Mouse (Mus musculus): ENCODE measurements around the gene Spryd4. TPM values are rescaled to one million over a fixed set of nuclear protein-coding genes. Genes with fewer than 3 reads are reported as not detected.

Gene Spryd4
- polyA plus RNA-seq, 1 experiment = 0.73 TPM

DNA sequence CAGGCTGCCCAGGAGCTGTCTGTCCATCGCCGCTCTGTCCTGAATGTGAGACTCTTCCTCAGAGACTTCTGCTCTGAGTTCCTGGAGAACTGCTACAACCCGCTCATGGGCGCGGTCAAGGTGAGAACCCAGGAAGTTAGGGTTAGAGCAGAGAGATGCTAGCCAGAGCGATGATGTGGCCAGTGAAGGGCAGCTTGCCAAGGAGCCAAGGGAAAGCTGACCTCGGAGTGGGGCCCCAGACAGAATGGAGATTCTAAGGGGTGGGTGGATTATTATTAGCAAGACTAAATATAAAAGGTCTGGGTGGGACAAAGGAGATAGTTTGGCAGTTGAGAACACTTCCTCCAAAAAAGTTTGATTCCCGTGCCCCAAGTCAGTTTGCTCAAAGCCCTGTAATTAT lies 31.6 kb upstream of the Spryd4 start:
- Histone ChIP-seq H3K4me3 (replicated peaks) (no peak overlapping the region), H3K4me1 (peaks cover 30% of the 10 kb centered on the region), H3K9me3 (no peaks in the 10 kb centered on the region), H3K36me3 (replicated peaks; ENCODE audit: low read length) (peaks cover 78% of the 10 kb centered on the region), H3K27me3 (replicated peaks) (no peaks in the 10 kb centered on the region)
- TF ChIP-seq GATA1 (IDR thresholded peaks at IDR 0.05; ENCODE audit: borderline replicate concordance, low read length) (no peak), FLI1 (IDR thresholded peaks at IDR 0.05; ENCODE audit: low read length) (no peak)

GRCm38 (mm10) chr10:128240131-128240530 lies 28.5 kb upstream of the Spryd4 start:
- Histone ChIP-seq H3K36me3 (replicated peaks; ENCODE audit: low read length) (peaks cover 50% of the 10 kb centered on the region), H3K4me3 (replicated peaks) (no peak overlapping the region), H3K9me3 (no peaks in the 10 kb centered on the region), H3K27me3 (replicated peaks) (no peaks in the 10 kb centered on the region), H3K4me1 (peaks cover 35% of the 10 kb centered on the region)
- TF ChIP-seq FLI1 (IDR thresholded peaks at IDR 0.05; ENCODE audit: low read length) = no peak

GRCm38 (mm10) chr10:128239140-128239539 lies 27.5 kb upstream of the Spryd4 start:
- Histone ChIP-seq H3K36me3 (replicated peaks; ENCODE audit: low read length) (peaks cover 42% of the 10 kb centered on the region), H3K4me1 (peaks cover 40% of the 10 kb centered on the region), H3K27me3 (replicated peaks) (no peaks in the 10 kb centered on the region), H3K4me3 (replicated peaks) (no peak overlapping the region), H3K9me3 (no peaks in the 10 kb centered on the region)
- TF ChIP-seq GATA1 (IDR thresholded peaks at IDR 0.05; ENCODE audit: borderline replicate concordance, low read length) (no peak), FLI1 (IDR thresholded peaks at IDR 0.05; ENCODE audit: low read length) (no peak)

- TF ChIP-seq FLI1 (IDR thresholded peaks at IDR 0.05; ENCODE audit: low read length) (no peak), GATA1 (IDR thresholded peaks at IDR 0.05; ENCODE audit: borderline replicate concordance, low read length) (no peak)
- Histone ChIP-seq H3K9me3 (no peaks in the 10 kb centered on the region), H3K4me3 (replicated peaks) (no peak overlapping the region), H3K4me1 (peaks cover 44% of the 10 kb centered on the region), H3K36me3 (replicated peaks; ENCODE audit: low read length) (peaks cover 32% of the 10 kb centered on the region), H3K27me3 (replicated peaks) (no peaks in the 10 kb centered on the region)
Observed at GRCm38 (mm10) chr10:128237807-128238480, 26.3 kb upstream of the Spryd4 start.

DNA sequence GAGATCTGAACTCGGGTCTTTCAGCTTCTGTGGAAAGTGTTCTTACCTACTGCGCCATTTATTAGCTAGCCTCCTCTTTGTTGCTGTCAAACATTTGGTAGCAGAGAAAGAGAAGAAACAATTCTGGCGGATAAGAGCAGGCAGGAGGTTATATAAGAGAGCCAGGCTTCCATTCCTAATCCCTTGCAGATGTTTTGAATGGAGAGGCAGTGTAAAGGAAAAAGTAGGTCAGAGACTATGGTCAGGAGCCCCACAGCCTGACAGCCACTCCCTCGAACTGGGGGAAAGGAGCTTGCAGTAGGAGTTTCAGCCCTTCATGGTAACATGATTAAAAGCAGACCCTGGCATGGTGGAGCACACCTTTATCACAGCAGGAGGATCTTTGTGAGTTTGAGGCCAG lies 24.7 kb upstream of the Spryd4 start:
- Histone ChIP-seq H3K36me3 (replicated peaks; ENCODE audit: low read length) (peaks cover 19% of the 10 kb centered on the region), H3K9me3 (no peaks in the 10 kb centered on the region), H3K4me3 (replicated peaks) (no peak overlapping the region), H3K27me3 (replicated peaks) (no peaks in the 10 kb centered on the region), H3K4me1 (peaks cover 48% of the 10 kb centered on the region)
- no peak for TF ChIP-seq FLI1 (IDR thresholded peaks at IDR 0.05; ENCODE audit: low read length)
- TF ChIP-seq GATA1 (IDR thresholded peaks at IDR 0.05; ENCODE audit: borderline replicate concordance, low read length) = no peak

DNA sequence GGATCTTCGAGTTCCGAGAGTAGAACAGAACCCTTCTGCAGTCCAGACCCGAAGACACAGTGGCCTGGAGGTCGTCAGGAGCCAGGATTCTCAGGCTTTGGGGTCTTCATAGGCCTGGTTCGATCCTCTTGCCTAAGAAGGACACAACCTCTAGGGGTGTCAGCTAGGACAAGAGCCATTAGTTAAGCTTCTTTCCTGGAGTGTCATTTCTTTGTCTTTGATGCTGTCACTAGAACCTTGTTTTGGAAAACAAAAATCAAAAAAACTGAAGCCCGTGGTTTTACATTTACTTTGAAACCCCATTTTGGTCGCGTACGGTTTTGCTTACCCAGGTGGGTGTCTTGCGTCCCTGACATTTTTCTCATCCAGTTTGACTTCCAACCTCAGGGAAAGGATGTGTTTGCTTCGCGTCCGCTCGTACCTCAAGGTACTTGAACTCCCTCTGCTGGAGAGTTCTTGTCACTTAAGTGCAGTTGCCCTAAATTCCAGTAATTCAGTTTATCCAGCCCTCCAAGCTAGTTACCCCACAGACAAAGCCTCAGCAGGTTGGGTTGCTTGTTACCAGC lies 20.9 kb upstream of the Spryd4 start:
- H3K4me3 ChIP-seq (replicated peaks) = peak overlapping the region; percentile 96
- H3K4me1 ChIP-seq = peaks cover 29% of the 10 kb centered on the region
- H3K36me3 ChIP-seq (replicated peaks; ENCODE audit: low read length) = peaks cover 2% of the 10 kb centered on the region
- no peaks in the 10 kb centered on the region for H3K27me3 ChIP-seq (replicated peaks)
- H3K9me3 ChIP-seq = no peaks in the 10 kb centered on the region
- TF ChIP-seq GATA1 (IDR thresholded peaks at IDR 0.05; ENCODE audit: borderline replicate concordance, low read length) = no peak
- no peak for TF ChIP-seq FLI1 (IDR thresholded peaks at IDR 0.05; ENCODE audit: low read length)

- H3K4me1 ChIP-seq = peaks cover 29% of the 10 kb centered on the region
- H3K27me3 ChIP-seq (replicated peaks) = peaks cover 2% of the 10 kb centered on the region
- TF ChIP-seq FLI1 (IDR thresholded peaks at IDR 0.05; ENCODE audit: low read length) = no peak
- no peak for TF ChIP-seq GATA1 (IDR thresholded peaks at IDR 0.05; ENCODE audit: borderline replicate concordance, low read length)
- no peaks in the 10 kb centered on the region for H3K9me3 ChIP-seq
- H3K4me3 ChIP-seq (replicated peaks) = peak within 1 kb of the TSS; percentile 96
- peaks cover 2% of the 10 kb centered on the region for H3K36me3 ChIP-seq (replicated peaks; ENCODE audit: low read length)
Observed at GRCm38 (mm10) chr10:128231697-128232419, 20.3 kb upstream of the Spryd4 start, which contains the start of gene Timeless. Timeless (plus strand) TSS chr10:128232065.

- peaks cover 3% of the 10 kb centered on the region for H3K27me3 ChIP-seq (replicated peaks)
- H3K4me3 ChIP-seq (replicated peaks) = peak overlapping the region; percentile 96
- H3K4me1 ChIP-seq = peaks cover 26% of the 10 kb centered on the region
- TF ChIP-seq FLI1 (IDR thresholded peaks at IDR 0.05; ENCODE audit: low read length) (no peak), GATA1 (IDR thresholded peaks at IDR 0.05; ENCODE audit: borderline replicate concordance, low read length) (no peak)
- peaks cover 2% of the 10 kb centered on the region for H3K36me3 ChIP-seq (replicated peaks; ENCODE audit: low read length)
- H3K9me3 ChIP-seq = no peaks in the 10 kb centered on the region
Observed at GRCm38 (mm10) chr10:128231146-128231545, 19.5 kb upstream of the Spryd4 start.

GRCm38 (mm10) chr10:128230582-128230981 lies 19.0 kb upstream of the Spryd4 start:
- peaks cover 27% of the 10 kb centered on the region for H3K4me1 ChIP-seq
- H3K9me3 ChIP-seq = no peaks in the 10 kb centered on the region
- H3K4me3 ChIP-seq (replicated peaks) = peak overlapping the region; percentile 96
- no peak for TF ChIP-seq GATA1 (IDR thresholded peaks at IDR 0.05; ENCODE audit: borderline replicate concordance, low read length)
- TF ChIP-seq FLI1 (IDR thresholded peaks at IDR 0.05; ENCODE audit: low read length) = no peak
- H3K36me3 ChIP-seq (replicated peaks; ENCODE audit: low read length) = peaks cover 2% of the 10 kb centered on the region
- peaks cover 3% of the 10 kb centered on the region for H3K27me3 ChIP-seq (replicated peaks)

DNA sequence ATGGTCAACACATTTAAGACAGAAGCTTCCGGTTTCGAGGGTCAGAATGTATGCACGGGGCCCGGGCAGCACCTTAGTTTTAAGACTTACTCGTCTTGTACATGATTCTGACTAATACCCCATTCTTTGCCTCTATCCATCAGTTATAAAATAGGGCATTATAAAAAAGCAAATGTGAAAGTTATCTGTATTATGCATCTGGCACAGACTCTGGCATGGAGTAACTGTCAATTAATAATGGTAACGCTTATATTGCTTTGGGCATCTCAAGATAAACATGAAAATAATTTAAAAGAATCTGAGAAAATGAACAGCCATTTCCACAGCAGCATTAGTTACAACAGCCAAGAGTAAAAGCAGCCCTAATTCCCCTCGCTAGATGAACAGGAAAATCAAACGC lies 16.4 kb upstream of the Spryd4 start:
- Histone ChIP-seq H3K4me1 (peaks cover 24% of the 10 kb centered on the region), H3K9me3 (no peaks in the 10 kb centered on the region), H3K36me3 (replicated peaks; ENCODE audit: low read length) (no peaks in the 10 kb centered on the region), H3K4me3 (replicated peaks) (no peak overlapping the region), H3K27me3 (replicated peaks) (peaks cover 16% of the 10 kb centered on the region)
- TF ChIP-seq FLI1 (IDR thresholded peaks at IDR 0.05; ENCODE audit: low read length) (no peak), GATA1 (IDR thresholded peaks at IDR 0.05; ENCODE audit: borderline replicate concordance, low read length) (no peak)
